Mouse (Mus musculus): ENCODE measurements around the gene Got1. TPM values are rescaled to one million over a fixed set of nuclear protein-coding genes. Genes with fewer than 3 reads are reported as not detected.
"Not testable (repeated sequence)": the region's sequence is repeated elsewhere in the genome, so short reads cannot be mapped to it uniquely, and the experiment has no call there.

Gene Got1
- polyA plus RNA-seq, 1 experiment from 2014 or later = 14.2 TPM

GRCm38 (mm10) chr19:43498874-43499273, 25.5 kb downstream of the Got1 start:
- DNase-seq (ENCODE audit: low spot score) = peak; percentile 26
- 78% methylated on average over 7 of the region's 7 CpGs for WGBS
- Histone ChIP-seq H3K9ac (replicated peaks; ENCODE audit: low read depth) (no peak overlapping the region), H3K4me2 (replicated peaks; ENCODE audit: low read depth, low read length) (no peak overlapping the region), H3K4me1 (ENCODE audit: insufficient read depth, low read depth, low read length) (no peaks in the 10 kb centered on the region), H3K36me3 (ENCODE audit: insufficient read depth, low read length) (no peaks in the 10 kb centered on the region), H3K27me3 (replicated peaks; ENCODE audit: insufficient read depth, low read length) (peaks cover 4% of the 10 kb centered on the region; the same call in 1 of the 2 replicates), H3K27ac (ENCODE audit: low read length) (no peak overlapping the region), H3K4me3 (ENCODE audit: low read depth, low read length) (no peak overlapping the region), H3K9me3 (ENCODE audit: low read length) (no peaks in the 10 kb centered on the region)
- 0 out of 2 replicates have a peak, but pooled peaks have one; percentile 44 for ATAC-seq
- TF ChIP-seq CTCF (IDR thresholded peaks at IDR 0.05) = no peak
- no peak for TF ChIP-seq EP300 (IDR thresholded peaks at IDR 0.05)

DNA sequence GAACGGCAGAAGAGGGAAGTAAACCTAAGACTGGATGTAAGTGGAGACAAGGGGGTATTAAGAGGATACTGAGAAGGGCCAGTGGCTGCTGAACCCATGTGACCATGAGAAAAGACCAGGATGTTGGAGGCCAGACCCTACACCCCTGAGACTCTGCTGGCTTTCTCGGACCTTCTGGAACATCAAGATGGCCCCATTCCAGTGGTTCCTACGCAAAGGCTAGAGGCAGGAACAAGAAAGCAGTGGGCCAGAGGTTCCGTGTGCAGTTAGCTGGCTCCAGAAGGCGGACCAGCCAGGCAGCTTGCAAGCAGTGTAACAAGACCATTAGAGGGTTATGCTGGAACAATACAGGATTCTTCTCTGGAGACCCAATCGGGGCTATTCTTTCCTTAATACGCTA, 27.0 kb downstream of the Got1 start:
- no peaks in the 10 kb centered on the region for H3K9me3 ChIP-seq (ENCODE audit: low read length)
- no peak overlapping the region for H3K27ac ChIP-seq (ENCODE audit: low read length)
- H3K27me3 ChIP-seq (replicated peaks; ENCODE audit: insufficient read depth, low read length) = peaks cover 4% of the 10 kb centered on the region; the same call in 1 of the 2 replicates
- H3K36me3 ChIP-seq (ENCODE audit: insufficient read depth, low read length) = no peaks in the 10 kb centered on the region
- ATAC-seq (no peak), DNase-seq (ENCODE audit: low spot score) (no peak)
- H3K4me1 ChIP-seq (ENCODE audit: insufficient read depth, low read depth, low read length) = no peaks in the 10 kb centered on the region
- no peak overlapping the region for H3K4me2 ChIP-seq (replicated peaks; ENCODE audit: low read depth, low read length)
- TF ChIP-seq CTCF (IDR thresholded peaks at IDR 0.05) = no peak
- no peak for TF ChIP-seq EP300 (IDR thresholded peaks at IDR 0.05)
- no peak overlapping the region for H3K9ac ChIP-seq (replicated peaks; ENCODE audit: low read depth)
- no peak overlapping the region for H3K4me3 ChIP-seq (ENCODE audit: low read depth, low read length)
- 83% methylated on average over 7 of the region's 7 CpGs for WGBS

- Histone ChIP-seq H3K4me3 (ENCODE audit: low read depth, low read length) (no peak overlapping the region), H3K4me2 (replicated peaks; ENCODE audit: low read depth, low read length) (no peak overlapping the region), H3K27ac (ENCODE audit: low read length) (no peak overlapping the region), H3K9me3 (ENCODE audit: low read length) (no peaks in the 10 kb centered on the region), H3K4me1 (ENCODE audit: insufficient read depth, low read depth, low read length) (no peaks in the 10 kb centered on the region), H3K27me3 (replicated peaks; ENCODE audit: insufficient read depth, low read length) (peaks cover 4% of the 10 kb centered on the region; the same call in 1 of the 2 replicates), H3K9ac (replicated peaks; ENCODE audit: low read depth) (no peak overlapping the region), H3K36me3 (ENCODE audit: insufficient read depth, low read length) (no peaks in the 10 kb centered on the region)
- no peak for TF ChIP-seq EP300 (IDR thresholded peaks at IDR 0.05)
- peak; percentile 89 for TF ChIP-seq CTCF (IDR thresholded peaks at IDR 0.05)
- ATAC-seq (peak; percentile 40; the same call in 1 of the 2 replicates), DNase-seq (ENCODE audit: low spot score) (peak; percentile 75)
- WGBS = 15% methylated on average over 5 of the region's 5 CpGs
Observed at GRCm38 (mm10) chr19:43495846-43496245, 28.6 kb downstream of the Got1 start.

DNA sequence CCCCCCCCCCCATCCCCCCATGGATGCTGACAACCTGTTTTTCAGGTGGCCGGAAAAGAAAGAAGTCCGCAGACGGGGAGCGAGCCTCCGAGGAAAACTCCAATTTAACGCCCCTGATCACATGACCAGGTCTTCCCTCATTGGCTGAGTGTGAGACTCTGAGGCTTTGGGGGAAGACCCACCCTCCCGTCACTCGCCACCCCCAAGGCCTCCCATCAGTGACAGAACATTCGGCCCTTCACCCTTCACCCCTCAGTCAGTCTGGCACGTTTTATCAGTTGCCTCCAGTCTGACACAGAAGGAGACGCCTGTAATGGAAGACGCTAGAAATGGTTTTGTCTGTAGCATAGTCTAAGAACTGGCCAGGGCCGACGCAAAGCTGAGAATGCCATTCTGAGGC, 29.5 kb downstream of the Got1 start:
- no peaks in the 10 kb centered on the region for H3K9me3 ChIP-seq (ENCODE audit: low read length)
- peaks cover 4% of the 10 kb centered on the region; the same call in 1 of the 2 replicates for H3K27me3 ChIP-seq (replicated peaks; ENCODE audit: insufficient read depth, low read length)
- ATAC-seq = no peak
- DNase-seq (ENCODE audit: low spot score) = no peak
- 0 out of 2 replicates have a peak overlapping the region, but pooled peaks have one; percentile 8 for H3K4me3 ChIP-seq (ENCODE audit: low read depth, low read length)
- H3K36me3 ChIP-seq (ENCODE audit: insufficient read depth, low read length) = no peaks in the 10 kb centered on the region
- 8% methylated on average over 14 of the region's 14 CpGs for WGBS
- no peak overlapping the region for H3K9ac ChIP-seq (replicated peaks; ENCODE audit: low read depth)
- H3K4me1 ChIP-seq (ENCODE audit: insufficient read depth, low read depth, low read length) = no peaks in the 10 kb centered on the region
- TF ChIP-seq EP300 (IDR thresholded peaks at IDR 0.05) (no peak), CTCF (IDR thresholded peaks at IDR 0.05) (no peak)
- H3K4me2 ChIP-seq (replicated peaks; ENCODE audit: low read depth, low read length) = peak overlapping the region; percentile 36; the same call in 1 of the 2 replicates
- no peak overlapping the region for H3K27ac ChIP-seq (ENCODE audit: low read length)

DNA sequence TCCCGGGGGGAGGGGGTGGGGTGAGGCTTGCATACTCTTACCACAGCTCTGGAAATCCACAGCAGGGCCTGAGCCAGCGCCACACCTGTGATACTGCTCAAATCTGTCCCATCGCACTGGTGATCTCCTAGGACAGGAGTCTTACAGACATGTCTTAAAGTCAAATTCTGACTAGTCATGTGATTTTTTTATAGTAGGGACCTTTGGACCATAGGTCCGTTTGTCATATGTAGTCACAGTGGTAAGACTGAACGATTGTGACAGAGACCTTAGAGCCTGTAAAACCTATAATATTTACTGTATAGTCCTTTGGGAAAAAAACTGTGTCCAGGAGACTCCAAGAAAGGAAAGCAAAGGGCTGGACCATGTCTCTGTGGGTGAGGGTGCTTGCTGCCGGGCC, 30.5 kb downstream of the Got1 start:
- 71% methylated on average over 6 of the region's 6 CpGs for WGBS
- ATAC-seq = no peak
- no peak for DNase-seq (ENCODE audit: low spot score)

DNA sequence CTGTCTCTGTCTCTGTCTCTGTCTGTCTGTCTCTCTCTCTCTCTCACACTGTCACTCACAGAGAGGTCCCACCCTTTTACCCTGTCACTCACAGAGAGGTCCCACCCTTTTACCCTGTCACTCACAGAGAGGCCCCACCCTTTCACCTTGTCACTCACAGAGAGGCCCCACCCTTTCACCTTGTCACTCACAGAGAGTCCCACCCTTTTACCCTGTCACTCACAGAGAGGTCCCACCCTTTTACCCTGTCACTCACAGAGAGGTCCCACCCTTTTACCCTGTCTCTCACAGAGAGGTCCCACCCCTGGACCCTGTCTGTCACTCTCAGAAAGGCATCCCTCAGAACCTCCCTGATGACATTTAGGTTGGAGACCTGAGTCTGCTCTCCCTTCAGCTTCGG, 31.1 kb downstream of the Got1 start:
- 56% methylated on average over 1 of the region's 1 CpGs for WGBS
- H3K36me3 ChIP-seq (ENCODE audit: insufficient read depth, low read length); H3K27ac ChIP-seq (ENCODE audit: low read length); H3K9ac ChIP-seq (replicated peaks; ENCODE audit: low read depth); H3K4me2 ChIP-seq (replicated peaks; ENCODE audit: low read depth, low read length); ATAC-seq; H3K4me3 ChIP-seq (ENCODE audit: low read depth, low read length); DNase-seq (ENCODE audit: low spot score); H3K4me1 ChIP-seq (ENCODE audit: insufficient read depth, low read depth, low read length); H3K9me3 ChIP-seq (ENCODE audit: low read length); H3K27me3 ChIP-seq (replicated peaks; ENCODE audit: insufficient read depth, low read length): not testable (repeated sequence)

More for the DNA sequence above, 30.5 kb downstream of the Got1 start:
- H3K9me3 ChIP-seq (ENCODE audit: low read length) = no peaks in the 10 kb centered on the region
- H3K36me3 ChIP-seq (ENCODE audit: insufficient read depth, low read length) = no peaks in the 10 kb centered on the region
- H3K27me3 ChIP-seq (replicated peaks; ENCODE audit: insufficient read depth, low read length) = peaks cover 4% of the 10 kb centered on the region; the same call in 1 of the 2 replicates
- H3K9ac ChIP-seq (replicated peaks; ENCODE audit: low read depth) = no peak overlapping the region
- H3K4me2 ChIP-seq (replicated peaks; ENCODE audit: low read depth, low read length) = no peak overlapping the region
- TF ChIP-seq EP300 (IDR thresholded peaks at IDR 0.05) (no peak), CTCF (IDR thresholded peaks at IDR 0.05) (no peak)
- no peak overlapping the region for H3K27ac ChIP-seq (ENCODE audit: low read length)
- no peak overlapping the region for H3K4me3 ChIP-seq (ENCODE audit: low read depth, low read length)
- no peaks in the 10 kb centered on the region for H3K4me1 ChIP-seq (ENCODE audit: insufficient read depth, low read depth, low read length)

GRCm38 (mm10) chr19:43487429-43487828, 37.0 kb downstream of the Got1 start:
- 25% methylated on average over 3 of the region's 3 CpGs for whole genome bisulfite sequencing
- no peaks in the 10 kb centered on the region for H3K36me3 ChIP-seq (ENCODE audit: insufficient read depth, low read length)
- DNase-seq (ENCODE audit: low spot score) = peak; percentile 50

More at GRCm38 (mm10) chr19:43487429-43487828, 37.0 kb downstream of the Got1 start:
- Histone ChIP-seq H3K4me2 (replicated peaks; ENCODE audit: low read depth, low read length) (no peak overlapping the region), H3K9me3 (ENCODE audit: low read length) (no peaks in the 10 kb centered on the region), H3K27ac (ENCODE audit: low read length) (no peak overlapping the region), H3K27me3 (replicated peaks; ENCODE audit: insufficient read depth, low read length) (no peaks in the 10 kb centered on the region), H3K9ac (replicated peaks; ENCODE audit: low read depth) (no peak overlapping the region), H3K4me1 (ENCODE audit: insufficient read depth, low read depth, low read length) (no peaks in the 10 kb centered on the region), H3K4me3 (ENCODE audit: low read depth, low read length) (no peak overlapping the region)
- no peak for ATAC-seq
- TF ChIP-seq EP300 (IDR thresholded peaks at IDR 0.05) = no peak
- peak; percentile 73 for TF ChIP-seq CTCF (IDR thresholded peaks at IDR 0.05)

Data from lung, postnatal 0 days (tissue).